Mouse (Mus musculus) cerebellum, adult 2 months (tissue): Measurements from ENCODE around the gene Fam126b. TPM values are rescaled to one million over a fixed set of nuclear protein-coding genes. Genes with fewer than 3 reads are reported as not detected.

Source experiments
- DNase-seq, 2 experiments: peaks; one replicate each; pipeline ENCODE4 v3.0.0; 2021
- H3K27ac ChIP-seq: fragments of 200-500 bp; 2 replicates; pipeline ENCODE4 v1.5.1; 2012; ENCODE audit warnings: low read length, control low read depth, inconsistent platforms; ENCODE audit not compliant: insufficient read depth
- H3K27me3 ChIP-seq: fragments of 200-500 bp; 2 replicates; pipeline ENCODE4 v1.6.1; 2012; ENCODE audit warnings: inconsistent platforms, mild to moderate bottlenecking, low read length, moderate library complexity; ENCODE audit not compliant: control insufficient read depth, insufficient read depth
- H3K4me1 ChIP-seq: fragments of 200-500 bp; 2 replicates; pipeline ENCODE4 v1.6.1; 2011; ENCODE audit warnings: low read length; ENCODE audit not compliant: control insufficient read depth, insufficient read depth
- H3K4me3 ChIP-seq: fragments of 200-500 bp; replicated peaks from 2 replicates; pipeline ENCODE3; 2011; ENCODE audit warnings: mild to moderate bottlenecking, low read depth, low read length, control low read depth; ENCODE audit not compliant: insufficient read depth
- CTCF ChIP-seq: fragments of 200-500 bp; IDR thresholded peaks from 2 replicates; pipeline ENCODE4 v1.5.1; 2011; ENCODE audit warnings: low read depth, mild to moderate bottlenecking, control low read depth, low read length, moderate library complexity, borderline replicate concordance; ENCODE audit not compliant: insufficient read depth
- POLR2A ChIP-seq: fragments of 200-500 bp; IDR thresholded peaks from 2 replicates; pipeline ENCODE4 v1.6.1; 2011; ENCODE audit warnings: low read length, control low read depth, borderline replicate concordance; ENCODE audit not compliant: insufficient read depth
- WGBS: fragments of 180-500 bp; shearing (Covaris S2); methylation state at CpG from one replicate; pipeline ENCODE4 v1.1.7; 2018; 5-methylcytosine and 5-hydroxymethylcytosine counted together
- polyA plus RNA-seq: library from polyadenylated mRNA; depleted of rRNA; stranded (reverse); fragments of >200 nt; gene quantifications from 2 replicates; pipeline ENCODE4 v1.2.3, GENCODE M21; 2012; rRNA removed

The Fam126b gene
- polyA plus RNA-seq, 1 experiment, result 21.8 TPM

DNA sequence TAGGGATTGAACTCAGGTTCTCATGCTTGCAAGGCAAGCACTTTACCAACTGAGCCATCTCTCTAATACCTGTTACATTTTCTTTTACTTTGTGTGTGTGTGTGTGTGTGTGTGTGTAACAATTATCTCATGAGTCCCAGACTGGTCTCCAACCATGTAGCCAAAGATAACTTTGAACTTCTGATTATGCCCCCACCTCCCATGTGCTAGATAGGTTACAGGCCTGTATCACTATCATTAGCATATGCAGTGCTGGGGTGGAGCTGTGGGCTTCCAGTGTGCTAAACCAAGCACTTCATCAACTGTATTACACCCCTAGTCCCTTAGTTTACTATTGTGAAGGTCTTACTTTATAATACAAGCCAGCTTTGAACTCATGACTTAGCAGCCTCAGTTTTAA is 83.0 kb downstream of the Fam126b start:
- Histone ChIP-seq H3K27ac (no peak overlapping the region), H3K4me3 (no peak overlapping the region), H3K27me3 (no peaks in the 10 kb centered on the region), H3K4me1 (no peaks in the 10 kb centered on the region)
- TF ChIP-seq CTCF (no peak), POLR2A (no peak)
- no peak for DNase-seq

DNA sequence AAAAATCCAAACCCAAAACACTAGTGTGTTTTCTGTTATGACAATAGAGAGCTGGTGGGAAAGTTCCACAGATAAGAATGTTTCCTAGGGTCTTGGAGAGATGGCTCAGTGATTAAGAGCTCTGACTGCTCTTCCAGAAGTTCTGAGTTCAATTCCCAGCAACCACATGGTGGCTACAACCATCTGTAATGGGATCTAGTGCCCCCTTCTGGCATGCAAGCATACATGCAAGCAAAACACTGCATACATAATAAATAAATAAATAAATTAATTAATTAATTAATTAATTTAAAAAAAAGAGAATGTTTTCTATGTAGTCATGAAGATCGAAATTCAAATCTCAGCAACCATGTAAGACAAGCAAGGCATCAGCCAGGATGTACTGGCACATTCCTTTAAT is 87.4 kb downstream of the Fam126b start:
- 98% methylated on average over 1 of the region's 1 CpGs for WGBS
- TF ChIP-seq POLR2A (no peak), CTCF (no peak)
- no peak overlapping the region for H3K27ac ChIP-seq

DNA sequence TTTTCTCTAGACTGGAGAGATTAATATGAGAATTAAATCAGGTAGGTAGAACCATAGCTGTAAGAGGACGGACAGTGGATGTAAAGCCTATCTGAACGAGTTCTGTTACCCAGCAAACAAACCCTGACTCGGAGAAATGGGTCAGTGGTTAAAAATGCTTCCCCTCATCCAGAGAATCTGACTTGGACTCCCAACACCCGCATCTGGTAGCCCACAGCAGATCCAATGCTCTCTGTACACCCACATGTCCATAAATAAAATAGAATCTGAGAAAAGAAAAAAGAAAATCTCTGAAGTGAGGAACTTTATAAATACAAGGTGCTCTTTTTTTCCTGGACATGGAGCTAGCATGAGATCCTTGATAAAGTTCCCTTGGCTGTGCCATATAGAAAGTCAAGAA is 88.4 kb downstream of the Fam126b start:
- H3K27me3 ChIP-seq, result no peaks in the 10 kb centered on the region
- DNase-seq, result no peak
- no peak overlapping the region for H3K27ac ChIP-seq
- H3K4me1 ChIP-seq, result no peaks in the 10 kb centered on the region
- WGBS, result 95% methylated on average over 4 of the region's 4 CpGs
- no peak overlapping the region for H3K4me3 ChIP-seq
- no peak for TF ChIP-seq POLR2A
- no peak for TF ChIP-seq CTCF

More for the DNA sequence above, 87.4 kb downstream of the Fam126b start:
- DNase-seq, result no peak
- H3K4me1 ChIP-seq, result no peaks in the 10 kb centered on the region
- no peaks in the 10 kb centered on the region for H3K27me3 ChIP-seq
- H3K4me3 ChIP-seq, result no peak overlapping the region

DNA sequence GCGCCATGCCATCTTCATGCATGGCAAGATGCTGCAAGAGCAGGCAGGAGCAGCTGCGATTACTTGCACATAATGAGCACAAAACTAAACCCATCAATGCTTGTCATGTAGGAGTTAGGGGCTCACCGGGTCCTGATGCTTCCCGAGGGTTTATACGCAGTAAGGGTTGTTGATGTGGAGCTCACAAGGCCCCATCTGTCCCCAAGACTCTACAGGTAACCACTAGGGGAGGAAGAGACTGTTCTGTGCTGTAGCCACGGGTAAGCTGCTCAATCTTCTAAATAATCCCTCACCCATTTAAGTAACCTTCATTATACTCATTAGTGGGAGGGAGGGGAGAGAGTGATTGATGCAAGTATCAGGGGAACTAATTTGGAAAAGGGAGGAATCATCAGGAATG is 90.5 kb downstream of the Fam126b start:
- TF ChIP-seq POLR2A (no peak), CTCF (no peak)
- Histone ChIP-seq H3K4me1 (no peaks in the 10 kb centered on the region), H3K4me3 (no peak overlapping the region), H3K27ac (no peak overlapping the region), H3K27me3 (no peaks in the 10 kb centered on the region)
- 98% methylated on average over 6 of the region's 6 CpGs for WGBS
- no peak for DNase-seq

DNA sequence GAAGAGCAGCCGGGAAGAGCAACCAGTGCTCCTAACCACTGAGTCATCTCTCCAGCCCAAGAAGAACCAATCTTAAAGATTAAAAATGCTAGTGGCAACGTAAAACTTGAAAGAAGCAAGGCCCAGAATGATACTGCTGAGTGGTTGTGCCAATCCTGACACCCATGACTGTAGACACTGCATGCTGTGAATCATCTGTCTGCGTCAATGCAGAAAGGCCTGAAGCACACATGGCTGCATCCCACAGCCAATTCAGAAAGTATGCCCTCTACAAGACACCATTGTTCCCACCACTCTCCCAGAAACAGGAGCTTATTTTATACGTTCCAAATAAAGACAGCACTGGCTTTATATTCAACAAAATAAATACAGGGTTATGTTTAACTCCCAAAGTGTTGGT is 103.5 kb downstream of the Fam126b start:
- DNase-seq, result no peak
- H3K27ac ChIP-seq, result no peak overlapping the region
- H3K27me3 ChIP-seq, result no peaks in the 10 kb centered on the region
- H3K4me1 ChIP-seq, result no peaks in the 10 kb centered on the region
- 73% methylated on average over 4 of the region's 4 CpGs for WGBS
- no peak overlapping the region for H3K4me3 ChIP-seq
- TF ChIP-seq POLR2A (no peak), CTCF (no peak)

DNA sequence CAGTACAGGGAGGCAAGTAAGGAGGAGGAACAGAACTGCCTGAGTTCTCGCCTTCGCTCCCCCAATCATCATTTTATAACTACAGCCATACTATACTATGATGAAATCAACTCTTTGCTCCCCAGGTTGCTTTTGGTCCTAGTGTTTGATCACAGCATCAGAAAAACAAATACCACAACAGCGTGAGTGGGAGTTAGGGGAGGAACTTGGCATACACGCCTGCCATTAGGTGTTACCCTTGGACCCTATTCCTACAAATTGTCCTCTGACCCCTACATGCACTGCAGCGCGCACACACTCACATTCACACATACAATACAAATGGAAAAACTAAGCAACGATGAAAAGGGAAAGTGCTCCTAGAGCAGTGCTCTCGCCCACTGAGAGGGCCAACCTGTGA is 110.5 kb downstream of the Fam126b start:
- no peak for TF ChIP-seq CTCF
- TF ChIP-seq POLR2A, result no peak
- 96% methylated on average over 8 of the region's 8 CpGs for WGBS
- Histone ChIP-seq H3K27me3 (no peaks in the 10 kb centered on the region), H3K4me3 (no peak overlapping the region), H3K27ac (no peak overlapping the region), H3K4me1 (no peaks in the 10 kb centered on the region)
- DNase-seq, result no peak

Other genes starting within 250 kb of the Fam126b start
- 72.1 and 72.3 TPM in 2 replicates for gene Bzw1, start 193.4 kb downstream of the Fam126b start, polyA plus RNA-seq
- 252 TPM in 2 replicates for gene Clk1, start 162.3 kb downstream of the Fam126b start, polyA plus RNA-seq
- gene Nif3l1, start 141.2 kb downstream of the Fam126b start, polyA plus RNA-seq, result 29.1 and 32.4 TPM in 2 replicates
- gene Ppil3, start 140.8 kb downstream of the Fam126b start, polyA plus RNA-seq, result 30.0 and 31.0 TPM in 2 replicates
- gene Orc2, start 81.2 kb downstream of the Fam126b start, polyA plus RNA-seq, result 21.6 and 22.6 TPM in 2 replicates
- gene Ndufb3, start 61 bp upstream of the Fam126b start, polyA plus RNA-seq, result 242 and 268 TPM in 2 replicates
- gene Als2cr12, start 109.7 kb upstream of the Fam126b start, polyA plus RNA-seq, result 0.08 TPM in 1 of 2 replicates, not detected in the other
- 15.4 and 16.1 TPM in 2 replicates for gene Cflar, start 125.2 kb upstream of the Fam126b start, polyA plus RNA-seq
- 1.6 and 1.9 TPM in 2 replicates for gene Casp8, start 209.1 kb upstream of the Fam126b start, polyA plus RNA-seq